Mouse (Mus musculus) telencephalon, adult 2 months (tissue): ENCODE measurements around the gene Arl14.
"Not testable (repeated sequence)": the region's sequence is repeated elsewhere in the genome, so short reads cannot be mapped to it uniquely, and the experiment has no call there.

Experiments
- DNase-seq: peaks from one replicate; pipeline ENCODE4 v3.0.0-alpha.2; 2011; ENCODE audit warnings: low read depth, low spot score

The Arl14 gene

DNA sequence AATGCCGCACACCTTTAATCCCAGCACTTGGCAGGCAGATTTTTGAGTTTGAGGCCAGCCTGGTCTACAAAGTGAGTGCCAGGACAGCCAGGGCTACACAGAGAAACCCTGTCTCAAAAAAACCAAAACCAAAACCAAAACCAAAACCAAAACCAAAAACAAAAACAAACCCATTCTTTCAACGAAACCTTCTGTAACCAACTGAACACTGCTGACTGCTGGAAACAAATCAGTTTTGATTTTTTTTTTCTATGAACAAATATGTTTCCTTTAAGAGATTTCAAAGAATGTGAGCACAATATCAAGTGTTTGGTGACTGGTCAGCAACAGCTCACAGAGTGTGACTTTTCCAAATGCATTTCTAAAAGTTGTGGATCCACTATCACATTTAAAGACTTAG is 42.1 kb downstream of the Arl14 start:
- DNase-seq, result not testable (repeated sequence)

DNA sequence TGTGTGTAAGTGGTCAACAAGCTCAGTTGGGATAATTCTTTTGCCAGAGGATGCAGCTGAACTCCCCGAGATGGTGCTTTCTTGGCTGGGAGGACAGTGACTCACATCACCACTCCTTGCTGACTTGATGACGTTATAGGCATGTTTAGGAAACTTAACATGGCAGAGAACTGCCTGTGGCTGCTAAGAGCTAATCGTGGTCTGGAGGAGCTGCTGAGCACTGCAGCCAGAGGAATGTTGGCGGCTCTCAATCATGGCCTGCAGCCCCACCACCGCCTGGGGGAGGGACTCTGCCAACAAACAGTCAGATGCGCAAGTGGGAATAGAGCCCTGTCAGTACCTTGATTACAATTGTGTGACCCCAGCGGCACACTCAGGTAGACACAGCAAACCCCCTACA is 49.6 kb downstream of the Arl14 start:
- no peak for DNase-seq
